14 mouse cellular contexts compared by ENCODE assay signal in genomic region chr6:88071216-88071615, GRCm38 (mm10). TPM values are rescaled to one million over a fixed set of nuclear protein-coding genes. Genes with fewer than 3 reads are reported as not detected.
DNase-seq lines count a peak whose midpoint lies in the region; TF ChIP-seq lines count a peak whose summit lies in the region.
"Had no signal": no experiment of that assay in that cellular context is flagged by ENCODE, and none has a peak within 500 bp of the region (broad histone marks: within the 10 kb centered on the region; RNA-seq: fewer than 3 reads in every experiment).

No protein-coding gene starts in this region.

- TF ChIP-seq POLR2A in heart, adult 2 months (IDR thresholded peaks at IDR 0.05; ENCODE audit: insufficient read depth, low read depth, low read length): no peak

- no peak overlapping the region for H3K4me3 ChIP-seq in heart, adult 2 months
- H3K4me3 ChIP-seq: forebrain, embryonic 12.5 days; hindbrain, embryonic 12.5 days had no signal

- WGBS in heart, adult 2 months: 70% methylated on average over 5 of the region's 5 CpGs

- no peak for TF ChIP-seq CTCF in heart, adult 2 months (IDR thresholded peaks at IDR 0.05)

- TF ChIP-seq EP300 in heart, adult 2 months (IDR thresholded peaks at IDR 0.05; ENCODE audit: insufficient read depth, low read depth, low read length): no peak

- H3K36me3 ChIP-seq in heart, adult 2 months (ENCODE audit: control insufficient read depth, insufficient read depth, low read length): no peaks in the 10 kb centered on the region
- H3K36me3 ChIP-seq: forebrain, embryonic 12.5 days; hindbrain, embryonic 12.5 days had no signal

- no peaks in the 10 kb centered on the region for H3K27me3 ChIP-seq in heart, adult 2 months (ENCODE audit: control insufficient read depth, insufficient read depth, low read length)
- H3K27me3 ChIP-seq: CH12.LX, Patski had no signal

- intact Hi-C loops in heart, adult 2 months (cut with DNase I): no loop called here
- intact Hi-C loops in heart, postnatal 14 days (cut with DNase I): no loop called here

- H3K79me2 ChIP-seq in heart, adult 2 months (replicated peaks; ENCODE audit: control insufficient read depth, insufficient read depth, low read length): no peaks in the 10 kb centered on the region

- H3K4me1 ChIP-seq in heart, adult 2 months (ENCODE audit: control insufficient read depth, insufficient read depth, low read length): no peaks in the 10 kb centered on the region

- H3K27ac ChIP-seq in heart, adult 2 months: peak overlapping the region; percentile 68
- H3K27ac ChIP-seq: forebrain, embryonic 12.5 days; hindbrain, embryonic 12.5 days had no signal

- no peak overlapping the region for H3K9ac ChIP-seq in heart, adult 2 months (ENCODE audit: low read depth, low read length)
- H3K9ac ChIP-seq: forebrain, embryonic 12.5 days; hindbrain, embryonic 12.5 days had no signal

- no peak for DNase-seq in heart, adult 2 months
- no peak for DNase-seq in heart, postnatal 14 days
- peak; percentile 86 to 88 for DNase-seq in kidney, adult 8-10 months
- DNase-seq in kidney, postnatal 4 days: peak; percentile 46 to 65
- peak; percentile 90 for DNase-seq in yolk sac, embryonic 10.5 days (ENCODE audit: low spot score)
- DNase-seq in embryo, embryonic 11 days: no peak
- DNase-seq in adrenal gland, adult 18-20 months (ENCODE audit: low spot score in 2 of 2): no peak
- DNase-seq in neural tube, embryonic 10.5 days (ENCODE audit: extremely low spot score, low spot score): no peak
- DNase-seq: cerebellum, adult 11-12 months; right cerebral cortex, postnatal 4 days had no signal

RNA-seq across cellular contexts. Expression of gene Rpn1, which starts 13.1 kb away (rescaled TPM):
- total RNA-seq in heart, adult 2 months (2021): 100 to 1,000 TPM; 107 to 114 TPM
- polyA plus RNA-seq in heart, adult 2 months (2012; rRNA removed): 67.7 and 131 TPM in 2 replicates
- total RNA-seq in heart, postnatal 14 days (2021): 100 to 1,000 TPM in 1 of 2 experiments, 10 to 100 TPM in 1; 99.5 to 107 TPM
- 100 to 1,000 TPM; 222 to 247 TPM for total RNA-seq in adrenal gland, adult 18-20 months (2021)

RNA-seq across cellular contexts. Expression of gene Rab7, which starts 26.1 kb away (rescaled TPM):
- total RNA-seq in heart, adult 2 months (2021): 100 to 1,000 TPM; 271 to 299 TPM
- 212 and 344 TPM in 2 replicates for polyA plus RNA-seq in heart, adult 2 months (2012; rRNA removed)
- 100 to 1,000 TPM; 265 to 272 TPM for total RNA-seq in heart, postnatal 14 days (2021)
- 100 to 1,000 TPM; 295 to 343 TPM for total RNA-seq in adrenal gland, adult 18-20 months (2021)

Comparison
In these comparisons a context has a peak if more than half of its experiments do, and no peak if none do; other contexts are left out.
1. DNase-seq: peak in kidney, adult 8-10 months (2 of 2), kidney, postnatal 4 days (2 of 2) and yolk sac, embryonic 10.5 days (single experiment); none in heart, adult 2 months (0 of 2), heart, postnatal 14 days (0 of 2), embryo, embryonic 11 days (single experiment), adrenal gland, adult 18-20 months (0 of 2) and neural tube, embryonic 10.5 days (single experiment).